Comparison of ENCODE assay signal across 17 mouse cellular contexts in the genomic region with DNA sequence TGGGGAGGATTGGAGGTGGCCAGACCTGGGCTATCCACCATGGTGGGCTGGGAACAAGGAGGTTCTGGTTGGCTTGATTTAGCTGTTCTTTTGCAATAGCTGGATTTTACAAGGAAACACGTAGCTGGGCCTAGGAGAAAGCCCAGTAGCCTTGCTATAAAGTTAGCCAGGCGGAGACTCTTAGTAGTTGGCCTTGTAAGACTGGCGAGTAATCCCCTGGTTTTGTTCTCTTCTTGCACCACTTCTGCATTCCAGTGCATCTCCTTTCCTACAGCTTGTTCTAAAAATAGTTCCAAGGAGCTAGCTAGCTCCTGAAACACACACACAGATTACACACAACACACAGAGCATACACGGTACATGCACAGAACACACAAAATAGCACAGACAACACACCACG. TPM values are rescaled to one million over a fixed set of nuclear protein-coding genes. Genes with fewer than 3 reads are reported as not detected.
DNase-seq lines count a peak whose midpoint lies in the region; ATAC-seq and TF ChIP-seq lines count a peak whose summit lies in the region.
"Had no signal": no experiment of that assay in that cellular context is flagged by ENCODE, and none has a peak within 500 bp of the region (broad histone marks: within the 10 kb centered on the region; RNA-seq: fewer than 3 reads in every experiment).

No protein-coding gene starts in this region.

- H3K79me2 ChIP-seq in heart, adult 2 months (replicated peaks; ENCODE audit: control insufficient read depth, insufficient read depth, low read length) = peaks cover 2% of the 10 kb centered on the region
- H3K79me2 ChIP-seq in liver, adult 2 months (ENCODE audit: control insufficient read depth, insufficient read depth, low read length) = peaks cover 52% of the 10 kb centered on the region; the same call in 1 of the 2 replicates

- no peaks in the 10 kb centered on the region for H3K9me3 ChIP-seq in liver, embryonic 12.5 days (replicated peaks)
- H3K9me3 ChIP-seq: embryonic facial prominence, embryonic 13.5 days; forebrain, embryonic 12.5 days; liver, embryonic 15.5 days had no signal

- H3K27ac ChIP-seq in heart, adult 2 months = peak overlapping the region; percentile 93
- no peak overlapping the region for H3K27ac ChIP-seq in liver, adult 2 months (replicated peaks; ENCODE audit: insufficient read depth, low read depth, low read length)
- no peak overlapping the region for H3K27ac ChIP-seq in liver, embryonic 12.5 days
- peak overlapping the region; percentile 95 for H3K27ac ChIP-seq in brown adipose tissue, adult 24 weeks (replicated peaks; ENCODE audit: low read depth, low read length)
- H3K27ac ChIP-seq: embryonic facial prominence, embryonic 13.5 days; forebrain, embryonic 12.5 days; left cerebral cortex, adult 2 months; liver, embryonic 15.5 days had no signal

- intact Hi-C loops in heart, adult 2 months (cut with DNase I) = no loop called here

- H3K4me2 ChIP-seq in liver, embryonic 12.5 days = no peak overlapping the region
- H3K4me2 ChIP-seq: embryonic facial prominence, embryonic 13.5 days; forebrain, embryonic 12.5 days; liver, embryonic 15.5 days; midbrain, embryonic 11.5 days had no signal

- 44% methylated on average over 5 of the region's 5 CpGs for WGBS in heart, adult 2 months
- 84% methylated on average over 5 of the region's 5 CpGs for WGBS in liver, adult 2 months
- WGBS in liver, embryonic 12.5 days (ENCODE audit: insufficient replicate concordance) = 85% methylated on average over 5 of the region's 5 CpGs

- peaks cover 66% of the 10 kb centered on the region for H3K36me3 ChIP-seq in heart, adult 2 months (ENCODE audit: control insufficient read depth, insufficient read depth, low read length)
- peaks cover 6% of the 10 kb centered on the region; the same call in 1 of the 2 replicates for H3K36me3 ChIP-seq in liver, adult 2 months (ENCODE audit: control insufficient read depth, insufficient read depth, low read length)
- H3K36me3 ChIP-seq in liver, embryonic 12.5 days = peaks cover 43% of the 10 kb centered on the region
- H3K36me3 ChIP-seq: forebrain, embryonic 12.5 days had no signal

- H3K9ac ChIP-seq in heart, adult 2 months (ENCODE audit: low read depth, low read length) = peak overlapping the region; percentile 47
- no peak overlapping the region for H3K9ac ChIP-seq in liver, adult 2 months (ENCODE audit: low read depth, low read length)
- H3K9ac ChIP-seq in liver, embryonic 12.5 days = no peak overlapping the region
- H3K9ac ChIP-seq: embryonic facial prominence, embryonic 13.5 days; forebrain, embryonic 12.5 days; liver, embryonic 15.5 days had no signal

- no peak overlapping the region for H3K4me3 ChIP-seq in heart, adult 2 months
- H3K4me3 ChIP-seq in liver, adult 2 months (ENCODE audit: insufficient read depth, low read depth, low read length) = no peak overlapping the region
- H3K4me3 ChIP-seq in liver, embryonic 12.5 days = no peak overlapping the region
- no peak overlapping the region for H3K4me3 ChIP-seq in brown adipose tissue, adult 24 weeks (ENCODE audit: insufficient read depth, low read depth, low read length)
- H3K4me3 ChIP-seq: embryonic facial prominence, embryonic 13.5 days; forebrain, embryonic 12.5 days; left cerebral cortex, adult 2 months; liver, embryonic 15.5 days had no signal

- TF ChIP-seq POLR2A in heart, adult 2 months (IDR thresholded peaks at IDR 0.05; ENCODE audit: insufficient read depth, low read depth, low read length) = no peak
- no peak for TF ChIP-seq POLR2A in liver, adult 2 months (IDR thresholded peaks at IDR 0.05; ENCODE audit: extremely low read depth, insufficient read depth, low read length)

- DNase-seq in heart, adult 2 months = no peak
- DNase-seq in heart, postnatal 4 days = no peak
- DNase-seq in liver, adult 2 months (ENCODE audit: extremely low read depth, low read depth, low spot score) = peak; percentile 4
- peak; percentile 53 for DNase-seq in skeletal muscle tissue, adult 2 months (ENCODE audit: low read depth, low spot score)
- no peak for DNase-seq in gastrocnemius, postnatal 4 days (ENCODE audit: low spot score in 2 of 2)
- DNase-seq: cerebellum, adult 11 months; kidney, adult 18-20 months; lung, postnatal 4 days; right cerebral cortex, postnatal 25 days had no signal

- no peak for ATAC-seq in liver, embryonic 12.5 days
- ATAC-seq: hindbrain, embryonic 16.5 days had no signal

- no peaks in the 10 kb centered on the region for H3K27me3 ChIP-seq in heart, adult 2 months (ENCODE audit: control insufficient read depth, insufficient read depth, low read length)
- H3K27me3 ChIP-seq in liver, adult 2 months (ENCODE audit: control insufficient read depth, insufficient read depth, low read length) = no peaks in the 10 kb centered on the region
- H3K27me3 ChIP-seq in liver, embryonic 12.5 days (replicated peaks) = no peaks in the 10 kb centered on the region
- H3K27me3 ChIP-seq: embryonic facial prominence, embryonic 13.5 days; forebrain, embryonic 12.5 days; liver, embryonic 15.5 days had no signal

- no peak for TF ChIP-seq CTCF in heart, adult 2 months (IDR thresholded peaks at IDR 0.05)
- no peak for TF ChIP-seq CTCF in liver, adult 2 months (IDR thresholded peaks at IDR 0.05; ENCODE audit: low read depth, low read length)

- no peak for TF ChIP-seq EP300 in heart, adult 2 months (IDR thresholded peaks at IDR 0.05; ENCODE audit: insufficient read depth, low read depth, low read length)

- H3K4me1 ChIP-seq in heart, adult 2 months (ENCODE audit: control insufficient read depth, insufficient read depth, low read length) = peaks cover 62% of the 10 kb centered on the region
- peaks cover 30% of the 10 kb centered on the region for H3K4me1 ChIP-seq in liver, adult 2 months (ENCODE audit: control insufficient read depth, insufficient read depth, low read length)
- H3K4me1 ChIP-seq in liver, embryonic 12.5 days = peaks cover 76% of the 10 kb centered on the region
- H3K4me1 ChIP-seq in brown adipose tissue, adult 24 weeks (ENCODE audit: control insufficient read depth, insufficient read depth, insufficient read length, low read length) = peaks cover 69% of the 10 kb centered on the region

RNA-seq across cellular contexts. Expression of a gene that starts 15.4 kb away (rescaled TPM):
- 100 to 1,000 TPM; 259 to 296 TPM for total RNA-seq in heart, adult 2 months (2021)
- polyA plus RNA-seq in heart, adult 2 months (2012; rRNA removed) = 133 and 148 TPM in 2 replicates
- total RNA-seq in heart, postnatal 4 days (2021) = 100 to 1,000 TPM; 111 TPM
- 3.4 and 4.7 TPM in 2 replicates for total RNA-seq in liver, adult 2 months (2014; rRNA removed)
- polyA plus RNA-seq in liver, adult 2 months (2012; rRNA removed) = 25.8 and 30.3 TPM in 2 replicates
- polyA plus RNA-seq in liver, embryonic 12.5 days (2016; fragmentation: Nextera tagmentation; extraction: Ambion mirVana) = 5.5 TPM in 2 replicates
- 29.2 and 37.5 TPM in 2 replicates for polyA plus RNA-seq in brown adipose tissue, adult 24 weeks (2012; ENCODE audit: insufficient read depth, insufficient read length, missing spikeins)
- 100 to 1,000 TPM in 1 of 2 experiments, 10 to 100 TPM in 1; 84.2 to 100 TPM for total RNA-seq in gastrocnemius, postnatal 4 days (2021)

Comparison
In these comparisons a context has a peak if more than half of its experiments do, and no peak if none do; other contexts are left out.
1. DNase-seq: peak in liver, adult 2 months (single experiment) and skeletal muscle tissue, adult 2 months (single experiment); none in heart, adult 2 months (0 of 2), heart, postnatal 4 days (single experiment) and gastrocnemius, postnatal 4 days (0 of 2).
2. H3K27ac ChIP-seq: peak in heart, adult 2 months (single experiment) and brown adipose tissue, adult 24 weeks (single experiment); none in liver, adult 2 months (single experiment) and liver, embryonic 12.5 days (single experiment).
3. RNA of a gene that starts 15.4 kb away (total RNA-seq): 259 to 296 TPM in heart, adult 2 months, 111 TPM in heart, postnatal 4 days and 84.2 to 100 TPM in gastrocnemius, postnatal 4 days; 3.4 to 4.7 TPM in liver, adult 2 months; every median in the first group is over 10 times any median in the second.